Mouse (Mus musculus) cerebellum, adult 2 months (tissue): Measurements from ENCODE around the gene Ndufc1.
"Not testable (repeated sequence)": the region's sequence is repeated elsewhere in the genome, so short reads cannot be mapped to it uniquely, and the experiment has no call there.

ENCODE experiments used
- CTCF ChIP-seq: fragments of 200-500 bp; IDR thresholded peaks from 2 replicates; pipeline ENCODE4 v1.5.1; 2011; ENCODE audit warnings: low read depth, mild to moderate bottlenecking, control low read depth, low read length, moderate library complexity, borderline replicate concordance; ENCODE audit not compliant: insufficient read depth
- POLR2A ChIP-seq: fragments of 200-500 bp; IDR thresholded peaks from 2 replicates; pipeline ENCODE4 v1.6.1; 2011; ENCODE audit warnings: low read length, control low read depth, borderline replicate concordance; ENCODE audit not compliant: insufficient read depth

DNA sequence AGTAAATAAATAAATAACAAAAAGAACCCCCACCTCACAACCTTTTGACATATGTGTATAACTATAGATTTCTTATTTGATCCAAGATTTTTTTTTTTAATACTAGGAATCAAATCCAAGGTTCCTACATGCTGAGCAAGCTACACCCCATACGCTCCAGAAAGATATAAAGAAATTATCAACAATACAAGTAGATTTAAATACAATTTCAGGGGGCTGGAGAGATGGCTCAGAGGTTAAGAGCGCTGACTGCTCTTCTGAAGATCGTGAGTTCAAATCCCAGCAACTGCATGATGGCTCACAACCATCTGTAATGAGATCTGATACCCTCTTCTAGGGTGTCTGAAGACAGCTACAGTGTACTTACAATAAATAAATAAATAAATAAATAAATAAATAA, 15.8 kb downstream of the Ndufc1 start:
- not testable (repeated sequence) for TF ChIP-seq CTCF, POLR2A
